Mouse (Mus musculus) limb, embryonic 10.5 days (tissue): ENCODE results near the gene Slc12a7. TPM values are rescaled to one million over a fixed set of nuclear protein-coding genes. Genes with fewer than 3 reads are reported as not detected.

Experiments
- DNase-seq: peaks from one replicate; pipeline ENCODE4 v3.0.0-alpha.2; 2017; ENCODE audit warnings: low spot score
- H3K27ac ChIP-seq: fragments of 300-500 bp; sonication (generic); 2 replicates; pipeline ENCODE4 v1.5.1; 2016; ENCODE audit warnings: mild to moderate bottlenecking
- H3K27me3 ChIP-seq: fragments of 300-500 bp; sonication (generic); 2 replicates; pipeline ENCODE4 v1.6.1; 2016; ENCODE audit warnings: low read depth, mild to moderate bottlenecking; ENCODE audit not compliant: poor library complexity, severe bottlenecking
- H3K36me3 ChIP-seq: fragments of 300-500 bp; sonication (generic); 2 replicates; pipeline ENCODE4 v1.6.1; 2016; ENCODE audit warnings: mild to moderate bottlenecking, moderate library complexity
- H3K4me1 ChIP-seq: fragments of 300-500 bp; sonication (generic); 2 replicates; pipeline ENCODE4 v1.6.1; 2016
- H3K4me3 ChIP-seq: fragments of 300-500 bp; sonication (generic); 2 replicates; pipeline ENCODE4 v1.5.1; 2016; ENCODE audit warnings: mild to moderate bottlenecking, moderate library complexity
- H3K9me3 ChIP-seq: fragments of 300-500 bp; sonication (generic); replicated peaks from 2 replicates; pipeline ENCODE4 v1.6.1; 2016; ENCODE audit warnings: mild to moderate bottlenecking
- WGBS: fragments of 180-500 bp; shearing (Covaris S2); methylation state at CpG from one replicate; pipeline ENCODE4 v1.1.7; 2016; 5-methylcytosine and 5-hydroxymethylcytosine counted together
- polyA plus RNA-seq: library from polyadenylated mRNA; unstranded; fragments of >200 nt; fragmentation: Nextera tagmentation; extraction: Ambion mirVana; gene quantifications from 2 replicates; pipeline ENCODE4 v1.2.1, GENCODE M21; 2016

The Slc12a7 gene
- polyA plus RNA-seq, 1 experiment from 2014 or later, result 59.6 TPM

DNA sequence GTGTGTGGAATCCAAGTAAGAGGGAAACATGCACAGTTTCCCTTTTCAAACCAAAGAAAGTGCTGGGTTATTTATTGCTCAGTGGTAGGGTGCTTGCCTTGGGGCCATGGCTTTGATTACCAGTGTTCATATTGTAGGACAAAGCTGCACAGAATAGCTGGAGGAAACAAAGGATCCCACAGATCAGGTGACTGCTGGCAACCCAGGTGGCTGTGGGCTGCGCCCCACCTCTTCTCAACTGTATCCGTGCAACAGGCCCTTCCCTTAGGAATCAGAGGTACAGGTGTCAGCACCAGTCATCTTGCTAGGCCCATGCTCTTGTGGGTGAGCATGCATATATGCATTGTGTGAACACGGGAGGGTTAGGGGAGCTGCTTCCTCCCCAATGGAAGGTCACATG is 35.4 kb downstream of the Slc12a7 start:
- H3K4me3 ChIP-seq, result no peak overlapping the region
- no peak for DNase-seq
- no peaks in the 10 kb centered on the region for H3K9me3 ChIP-seq
- peaks cover 53% of the 10 kb centered on the region for H3K36me3 ChIP-seq
- no peaks in the 10 kb centered on the region for H3K27me3 ChIP-seq
- WGBS, result 92% methylated on average over 3 of the region's 3 CpGs
- H3K4me1 ChIP-seq, result peaks cover 56% of the 10 kb centered on the region
- H3K27ac ChIP-seq, result no peak overlapping the region

DNA sequence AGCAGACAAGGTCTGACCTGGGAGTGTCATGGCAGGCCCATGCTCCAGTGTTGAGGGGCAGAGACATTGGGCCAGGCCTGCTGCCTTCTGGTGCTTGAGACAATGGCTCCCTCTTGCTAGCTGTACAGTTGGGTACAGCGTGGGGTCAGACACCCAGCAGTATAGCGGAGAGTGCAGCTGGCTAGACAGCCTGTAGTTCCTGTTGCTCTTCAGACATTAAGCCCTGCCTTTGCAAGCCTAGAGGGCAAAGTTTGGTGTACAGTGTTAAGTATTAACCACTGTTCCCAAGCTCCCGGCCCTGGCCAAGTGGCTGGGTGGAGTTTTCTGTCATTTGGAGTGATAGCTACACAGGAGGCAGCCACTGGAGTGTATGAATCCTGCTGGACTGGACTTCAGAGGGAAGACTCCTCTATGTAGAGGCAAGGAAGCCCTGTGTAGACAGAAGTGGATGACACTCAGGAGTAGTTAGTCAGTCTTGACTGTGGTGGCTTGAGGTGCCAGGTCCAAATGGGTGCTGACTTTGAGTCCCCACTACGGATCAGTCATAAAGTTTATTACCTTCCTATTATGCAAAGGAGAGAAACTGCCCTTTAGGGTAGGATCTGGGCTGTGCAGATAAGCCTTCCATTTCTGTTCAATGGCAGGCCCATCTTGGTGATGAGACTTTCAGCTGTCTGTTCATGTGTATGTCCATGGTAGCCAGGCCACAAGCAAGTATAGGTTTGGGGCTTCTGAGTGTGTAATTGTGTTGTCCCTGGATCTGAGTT is 37.2 kb downstream of the Slc12a7 start:
- Histone ChIP-seq H3K9me3 (no peaks in the 10 kb centered on the region), H3K27me3 (no peaks in the 10 kb centered on the region), H3K27ac (no peak overlapping the region), H3K36me3 (peaks cover 71% of the 10 kb centered on the region), H3K4me1 (peaks cover 48% of the 10 kb centered on the region), H3K4me3 (no peak overlapping the region)
- no peak for DNase-seq
- WGBS, result 67% methylated on average over 4 of the region's 4 CpGs

DNA sequence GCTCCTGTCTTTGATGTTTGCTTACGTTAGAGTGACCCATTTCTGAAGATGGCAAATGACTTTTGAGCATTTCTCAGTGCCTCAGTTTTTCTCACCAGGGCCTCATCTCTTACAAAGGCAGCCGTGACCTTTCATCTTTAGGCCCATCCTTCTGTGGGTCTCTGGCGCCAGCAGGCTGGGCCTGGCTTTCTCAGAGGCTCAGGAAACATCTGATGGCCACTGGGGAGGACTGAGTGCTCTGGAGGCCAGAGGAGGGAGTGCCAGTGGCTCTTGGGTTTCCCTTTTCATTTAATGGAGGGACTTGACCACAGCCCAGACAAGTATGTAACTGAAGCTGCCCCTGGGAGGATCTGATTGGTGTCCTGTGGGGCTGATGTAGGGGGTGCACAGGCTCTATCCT is 38.2 kb downstream of the Slc12a7 start:
- Histone ChIP-seq H3K4me1 (peaks cover 38% of the 10 kb centered on the region), H3K36me3 (peaks cover 78% of the 10 kb centered on the region), H3K27me3 (no peaks in the 10 kb centered on the region), H3K4me3 (no peak overlapping the region), H3K27ac (no peak overlapping the region), H3K9me3 (no peaks in the 10 kb centered on the region)
- DNase-seq, result no peak
- 35% methylated on average over 3 of the region's 3 CpGs for WGBS

DNA sequence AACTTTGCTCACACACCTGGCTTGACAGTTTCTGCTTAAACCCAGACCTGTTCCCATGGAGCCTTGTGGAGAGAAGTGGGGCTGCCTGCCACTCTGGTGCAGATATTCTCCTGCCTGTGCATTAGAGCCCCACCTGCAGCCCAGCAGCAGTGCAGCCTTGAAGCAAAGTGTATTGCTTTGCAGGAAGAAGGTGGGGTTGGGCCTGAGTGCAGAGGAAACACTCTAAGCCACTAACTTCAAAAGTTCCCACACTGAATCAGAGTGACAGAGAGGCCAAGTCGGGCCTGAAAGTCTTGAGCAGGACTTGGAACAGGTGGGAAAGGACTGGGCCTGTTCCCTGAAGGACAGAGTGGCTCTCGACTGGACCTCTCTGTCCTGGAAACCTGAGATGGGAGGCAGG is 39.8 kb downstream of the Slc12a7 start:
- no peaks in the 10 kb centered on the region for H3K27me3 ChIP-seq
- no peaks in the 10 kb centered on the region for H3K9me3 ChIP-seq
- peaks cover 23% of the 10 kb centered on the region for H3K4me1 ChIP-seq
- WGBS, result 59% methylated on average over 2 of the region's 2 CpGs
- H3K4me3 ChIP-seq, result no peak overlapping the region
- H3K36me3 ChIP-seq, result peaks cover 69% of the 10 kb centered on the region
- no peak overlapping the region for H3K27ac ChIP-seq
- DNase-seq, result no peak

DNA sequence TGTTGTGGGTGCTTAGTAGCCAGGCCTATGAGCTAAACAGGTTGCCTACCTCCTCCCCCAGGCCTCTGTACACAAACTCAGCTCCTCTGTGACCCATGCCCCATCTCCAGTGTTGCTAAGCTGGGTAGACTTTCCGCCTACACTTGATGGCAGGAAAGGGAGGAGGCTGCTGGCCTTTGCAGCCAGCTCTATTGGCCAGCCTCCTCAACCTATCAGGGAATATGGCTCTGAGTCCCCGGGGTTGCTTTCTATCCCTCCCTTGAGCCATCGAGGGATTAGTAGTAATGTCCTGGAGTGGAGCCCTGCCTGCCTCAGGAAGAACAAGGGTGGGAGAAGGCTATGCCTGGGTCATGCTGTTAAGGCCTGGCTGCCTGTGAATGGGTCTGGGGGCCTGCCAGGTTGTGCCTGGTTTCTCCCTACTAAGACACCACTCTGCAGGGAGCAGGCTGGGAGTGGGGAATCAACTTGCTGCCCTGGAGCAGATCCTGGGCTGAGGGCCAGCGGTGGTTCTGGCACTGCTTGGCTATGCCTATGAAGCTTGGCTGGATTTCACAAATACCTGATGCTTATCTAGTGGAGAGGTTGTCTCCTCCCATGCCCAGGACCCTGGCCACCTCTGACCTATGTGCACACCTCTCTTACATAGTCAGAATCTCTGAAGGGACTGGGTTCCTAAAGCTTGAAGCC is 40.8 kb downstream of the Slc12a7 start:
- H3K36me3 ChIP-seq, result peaks cover 62% of the 10 kb centered on the region
- DNase-seq, result no peak
- 72% methylated on average over 4 of the region's 4 CpGs for WGBS
- no peaks in the 10 kb centered on the region for H3K9me3 ChIP-seq
- no peak overlapping the region for H3K27ac ChIP-seq
- no peak overlapping the region for H3K4me3 ChIP-seq
- no peaks in the 10 kb centered on the region for H3K27me3 ChIP-seq
- peaks cover 13% of the 10 kb centered on the region for H3K4me1 ChIP-seq

DNA sequence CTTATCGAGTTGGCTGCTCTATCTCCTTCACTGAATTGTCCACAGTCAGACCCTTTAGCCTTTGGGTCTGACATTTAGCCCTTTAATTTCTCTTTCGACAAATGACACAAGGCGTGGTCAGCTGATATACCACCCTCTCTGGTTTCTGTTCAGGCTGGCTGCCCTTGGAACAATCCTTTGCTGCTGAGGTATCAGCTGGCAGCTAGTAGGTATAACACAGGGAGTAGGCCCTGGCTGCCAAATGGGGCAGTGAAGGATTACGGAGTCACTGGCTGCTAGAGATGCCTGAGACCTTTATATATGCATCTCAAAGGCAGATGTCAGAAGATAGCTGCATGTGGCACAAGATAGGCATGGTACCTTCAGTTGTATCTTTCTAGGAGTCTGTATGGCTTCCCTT is 42.9 kb downstream of the Slc12a7 start:
- Histone ChIP-seq H3K9me3 (no peaks in the 10 kb centered on the region), H3K4me1 (peaks cover 9% of the 10 kb centered on the region), H3K4me3 (no peak overlapping the region), H3K27me3 (no peaks in the 10 kb centered on the region), H3K27ac (no peak overlapping the region), H3K36me3 (peaks cover 66% of the 10 kb centered on the region)
- no peak for DNase-seq
- WGBS, result 75% methylated on average over 4 of the region's 4 CpGs

DNA sequence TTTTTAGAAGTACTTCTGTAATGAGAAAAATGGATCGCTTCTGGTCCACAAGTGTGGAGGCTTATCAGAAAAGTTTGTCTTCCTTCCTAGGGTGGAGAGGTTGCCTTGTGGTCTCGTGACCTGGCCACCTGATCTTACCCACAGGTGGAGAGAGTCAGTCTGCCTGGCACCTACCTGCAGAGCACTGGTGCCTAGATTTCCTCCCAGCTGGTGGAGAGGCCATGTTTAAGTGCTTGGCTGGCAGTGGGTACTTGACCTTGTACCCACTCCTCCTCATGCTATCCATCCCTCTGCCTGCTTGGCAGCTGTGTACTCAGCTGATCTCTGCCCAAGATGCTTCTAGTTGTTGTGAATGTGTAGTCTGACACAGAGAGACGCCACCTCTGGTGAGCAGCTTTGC is 44.7 kb downstream of the Slc12a7 start:
- WGBS, result 87% methylated on average over 3 of the region's 3 CpGs
- Histone ChIP-seq H3K4me1 (peaks cover 15% of the 10 kb centered on the region), H3K4me3 (no peak overlapping the region), H3K27me3 (no peaks in the 10 kb centered on the region), H3K36me3 (peaks cover 66% of the 10 kb centered on the region), H3K27ac (no peak overlapping the region), H3K9me3 (no peaks in the 10 kb centered on the region)
- DNase-seq, result no peak

DNA sequence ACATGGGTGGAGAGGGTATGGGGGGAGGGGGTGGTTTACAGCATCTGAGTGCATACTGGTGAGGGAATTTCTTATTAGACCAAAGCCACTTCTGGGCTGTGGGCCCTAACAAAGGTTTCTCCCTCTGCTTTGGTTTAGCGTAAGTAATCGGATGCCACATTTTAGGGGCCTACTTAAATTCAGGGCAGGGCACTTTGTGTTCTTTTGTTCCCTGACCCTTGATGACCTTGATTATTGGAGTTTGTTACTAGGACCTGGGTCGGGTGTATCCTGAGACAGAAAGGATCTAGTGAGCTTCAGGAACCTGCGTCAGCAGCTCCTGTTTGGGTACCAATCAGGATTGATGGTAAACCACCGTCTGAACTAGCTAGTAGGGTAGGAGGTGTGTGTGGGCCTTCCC is 49.6 kb downstream of the Slc12a7 start:
- Histone ChIP-seq H3K27me3 (no peaks in the 10 kb centered on the region), H3K9me3 (no peaks in the 10 kb centered on the region), H3K27ac (no peak overlapping the region), H3K4me1 (peaks cover 18% of the 10 kb centered on the region), H3K4me3 (no peak overlapping the region), H3K36me3 (peaks cover 82% of the 10 kb centered on the region)
- WGBS, result 58% methylated on average over 5 of the region's 5 CpGs
- no peak for DNase-seq

DNA sequence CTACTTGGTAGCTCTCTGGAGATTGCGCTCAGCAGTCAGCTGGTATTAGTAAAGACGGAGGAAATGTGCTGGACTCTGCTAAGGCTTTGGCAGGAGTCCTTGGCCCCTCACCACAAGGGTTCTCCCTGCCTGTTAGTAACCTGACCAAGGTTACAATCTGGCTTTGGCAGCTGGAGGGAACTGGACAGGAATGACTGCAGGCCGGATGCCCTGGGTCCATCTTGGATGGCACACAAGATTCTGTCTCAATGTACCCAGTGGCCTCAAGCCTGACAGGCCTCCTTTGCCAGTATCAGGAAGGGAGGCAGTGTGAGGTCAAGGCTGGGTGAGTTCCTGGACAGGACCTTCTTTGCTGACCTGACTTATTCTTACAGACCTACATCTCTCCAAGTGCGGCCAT is 59.3 kb downstream of the Slc12a7 start:
- Histone ChIP-seq H3K4me1 (no peaks in the 10 kb centered on the region), H3K4me3 (no peak overlapping the region), H3K9me3 (no peaks in the 10 kb centered on the region), H3K27ac (no peak overlapping the region), H3K36me3 (peaks cover 98% of the 10 kb centered on the region), H3K27me3 (no peaks in the 10 kb centered on the region)
- WGBS, result 94% methylated on average over 4 of the region's 4 CpGs
- DNase-seq, result no peak

DNA sequence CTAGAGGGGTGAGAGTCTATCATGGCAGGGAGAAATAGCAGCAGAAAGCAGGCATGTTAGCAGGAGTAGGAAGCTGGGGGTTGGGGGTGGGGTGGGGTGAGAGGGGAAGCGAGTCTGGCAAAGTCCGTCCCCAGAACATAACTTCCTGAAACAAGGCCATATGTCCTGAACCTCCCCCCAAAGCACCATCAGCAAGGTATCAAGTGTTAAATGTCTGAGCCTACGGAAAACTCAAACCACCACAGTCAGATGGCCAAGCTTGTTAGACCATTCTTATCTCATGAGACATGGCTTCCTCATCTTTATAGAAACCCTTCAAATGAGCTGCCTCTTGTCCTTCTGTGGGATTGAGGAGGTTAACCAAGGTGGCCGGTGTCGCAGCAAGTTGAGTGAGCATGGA is 60.3 kb downstream of the Slc12a7 start:
- H3K27ac ChIP-seq, result no peak overlapping the region
- H3K4me1 ChIP-seq, result no peaks in the 10 kb centered on the region
- H3K27me3 ChIP-seq, result no peaks in the 10 kb centered on the region
- no peak overlapping the region for H3K4me3 ChIP-seq
- DNase-seq, result no peak
- WGBS, result 93% methylated on average over 5 of the region's 5 CpGs
- H3K36me3 ChIP-seq, result peaks cover 98% of the 10 kb centered on the region
- no peaks in the 10 kb centered on the region for H3K9me3 ChIP-seq

DNA sequence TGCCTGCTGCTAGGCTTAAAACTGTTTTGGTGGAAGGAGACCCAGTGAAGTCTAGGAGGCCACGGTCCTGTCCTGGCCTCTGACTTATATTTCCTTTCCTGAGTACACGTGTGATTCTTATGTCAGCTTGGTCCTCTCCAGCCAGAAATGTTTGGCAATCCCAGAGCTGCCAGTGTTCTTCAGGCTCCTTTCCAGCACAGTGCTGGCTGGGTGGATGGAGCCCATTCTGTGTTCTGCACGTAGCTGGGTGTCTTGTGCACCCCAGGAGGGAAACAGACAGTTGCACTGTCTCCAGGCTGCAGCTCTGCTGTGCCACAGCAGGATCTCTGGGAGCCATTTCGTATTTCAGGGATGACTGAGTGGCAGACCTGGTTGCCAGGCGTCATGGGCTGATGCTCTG is 66.2 kb downstream of the Slc12a7 start:
- 93% methylated on average over 5 of the region's 5 CpGs for WGBS
- H3K36me3 ChIP-seq, result peaks cover 99% of the 10 kb centered on the region

DNA sequence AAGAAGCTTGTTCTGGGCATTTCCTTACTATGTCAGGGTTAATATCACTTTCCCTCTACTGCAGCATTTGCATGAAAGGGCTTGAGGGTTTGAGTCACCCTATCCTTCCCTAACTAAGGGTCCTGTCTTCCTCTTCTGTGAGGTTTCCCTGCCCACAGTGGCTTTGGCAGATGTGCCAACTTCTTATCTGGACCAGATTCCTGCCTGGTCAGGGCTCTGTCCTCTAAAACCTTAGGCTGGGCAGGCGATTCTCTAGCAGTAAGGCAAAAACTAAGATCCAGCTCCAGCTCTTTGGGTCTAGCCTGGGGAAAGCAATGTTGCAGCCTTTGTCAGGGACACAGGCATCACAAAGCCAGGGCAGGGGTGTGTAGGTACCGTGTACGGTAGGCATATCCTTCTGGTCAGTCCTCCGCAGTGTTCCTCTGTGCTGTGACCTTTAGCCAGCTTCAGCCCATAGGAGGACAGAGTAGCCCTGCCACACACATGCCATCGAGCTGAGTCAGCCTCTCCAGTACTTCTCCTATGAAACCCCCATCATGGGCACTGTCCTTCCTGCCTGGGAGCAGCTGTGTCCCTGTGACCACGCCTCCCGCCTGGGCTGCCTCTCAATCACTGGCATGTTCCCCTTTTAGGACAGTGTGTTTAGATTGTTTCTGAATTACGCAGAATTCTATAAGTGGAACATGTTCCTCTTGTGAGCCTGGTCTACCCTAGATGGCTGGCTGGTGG is 70.7 kb downstream of the Slc12a7 start:
- Histone ChIP-seq H3K27me3 (no peaks in the 10 kb centered on the region), H3K9me3 (no peaks in the 10 kb centered on the region), H3K4me3 (no peak overlapping the region), H3K36me3 (peaks cover 99% of the 10 kb centered on the region), H3K27ac (no peak overlapping the region), H3K4me1 (no peaks in the 10 kb centered on the region)
- 91% methylated on average over 8 of the region's 8 CpGs for WGBS
- no peak for DNase-seq

More for the DNA sequence above, 66.2 kb downstream of the Slc12a7 start:
- no peak for DNase-seq
- no peak overlapping the region for H3K27ac ChIP-seq
- no peaks in the 10 kb centered on the region for H3K9me3 ChIP-seq
- H3K27me3 ChIP-seq, result no peaks in the 10 kb centered on the region
- no peak overlapping the region for H3K4me3 ChIP-seq
- no peaks in the 10 kb centered on the region for H3K4me1 ChIP-seq

DNA sequence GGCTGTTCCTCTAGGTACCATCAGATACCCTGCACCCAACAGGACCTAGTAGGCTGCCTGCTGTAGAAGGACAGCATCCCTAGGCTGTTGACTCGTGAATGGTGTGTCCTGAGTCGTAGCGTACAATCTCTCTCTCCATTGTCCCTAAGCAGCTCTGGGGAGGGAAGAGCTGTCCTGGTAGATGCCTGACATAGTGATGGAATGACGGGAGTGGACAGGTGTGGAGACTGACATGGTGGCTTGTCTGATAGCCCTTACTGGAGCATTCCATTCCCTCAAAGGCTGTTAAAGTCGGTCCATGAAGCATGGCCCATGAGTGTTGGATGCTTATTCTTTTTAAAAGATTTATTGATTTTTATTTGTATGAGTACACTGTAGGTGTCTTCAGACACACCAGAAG is 72.0 kb downstream of the Slc12a7 start:
- H3K9me3 ChIP-seq, result no peaks in the 10 kb centered on the region
- H3K4me1 ChIP-seq, result no peaks in the 10 kb centered on the region
- DNase-seq, result no peak
- no peaks in the 10 kb centered on the region for H3K27me3 ChIP-seq
- WGBS, result 94% methylated on average over 5 of the region's 5 CpGs
- H3K27ac ChIP-seq, result no peak overlapping the region
- H3K36me3 ChIP-seq, result peaks cover 99% of the 10 kb centered on the region
- H3K4me3 ChIP-seq, result no peak overlapping the region
